Mouse (Mus musculus) limb, embryonic 10.5 days (tissue): Measurements from ENCODE around the gene Stk38. TPM values are rescaled to one million over a fixed set of nuclear protein-coding genes. Genes with fewer than 3 reads are reported as not detected.
"Not testable (repeated sequence)": the region's sequence is repeated elsewhere in the genome, so short reads cannot be mapped to it uniquely, and the experiment has no call there.

Source experiments
- DNase-seq: peaks from one replicate; pipeline ENCODE4 v3.0.0-alpha.2; 2017; ENCODE audit warnings: low spot score
- H3K27ac ChIP-seq: fragments of 300-500 bp; sonication (generic); 2 replicates; pipeline ENCODE4 v1.5.1; 2016; ENCODE audit warnings: mild to moderate bottlenecking
- H3K27me3 ChIP-seq: fragments of 300-500 bp; sonication (generic); 2 replicates; pipeline ENCODE4 v1.6.1; 2016; ENCODE audit warnings: low read depth, mild to moderate bottlenecking; ENCODE audit not compliant: poor library complexity, severe bottlenecking
- H3K36me3 ChIP-seq: fragments of 300-500 bp; sonication (generic); 2 replicates; pipeline ENCODE4 v1.6.1; 2016; ENCODE audit warnings: mild to moderate bottlenecking, moderate library complexity
- H3K4me1 ChIP-seq: fragments of 300-500 bp; sonication (generic); 2 replicates; pipeline ENCODE4 v1.6.1; 2016
- H3K4me3 ChIP-seq: fragments of 300-500 bp; sonication (generic); 2 replicates; pipeline ENCODE4 v1.5.1; 2016; ENCODE audit warnings: mild to moderate bottlenecking, moderate library complexity
- H3K9me3 ChIP-seq: fragments of 300-500 bp; sonication (generic); replicated peaks from 2 replicates; pipeline ENCODE4 v1.6.1; 2016; ENCODE audit warnings: mild to moderate bottlenecking
- WGBS: fragments of 180-500 bp; shearing (Covaris S2); methylation state at CpG from one replicate; pipeline ENCODE4 v1.1.7; 2016; 5-methylcytosine and 5-hydroxymethylcytosine counted together
- polyA plus RNA-seq: library from polyadenylated mRNA; unstranded; fragments of >200 nt; fragmentation: Nextera tagmentation; extraction: Ambion mirVana; gene quantifications from 2 replicates; pipeline ENCODE4 v1.2.1, GENCODE M21; 2016

The Stk38 gene
- polyA plus RNA-seq, 1 experiment from 2014 or later = 131 TPM

DNA sequence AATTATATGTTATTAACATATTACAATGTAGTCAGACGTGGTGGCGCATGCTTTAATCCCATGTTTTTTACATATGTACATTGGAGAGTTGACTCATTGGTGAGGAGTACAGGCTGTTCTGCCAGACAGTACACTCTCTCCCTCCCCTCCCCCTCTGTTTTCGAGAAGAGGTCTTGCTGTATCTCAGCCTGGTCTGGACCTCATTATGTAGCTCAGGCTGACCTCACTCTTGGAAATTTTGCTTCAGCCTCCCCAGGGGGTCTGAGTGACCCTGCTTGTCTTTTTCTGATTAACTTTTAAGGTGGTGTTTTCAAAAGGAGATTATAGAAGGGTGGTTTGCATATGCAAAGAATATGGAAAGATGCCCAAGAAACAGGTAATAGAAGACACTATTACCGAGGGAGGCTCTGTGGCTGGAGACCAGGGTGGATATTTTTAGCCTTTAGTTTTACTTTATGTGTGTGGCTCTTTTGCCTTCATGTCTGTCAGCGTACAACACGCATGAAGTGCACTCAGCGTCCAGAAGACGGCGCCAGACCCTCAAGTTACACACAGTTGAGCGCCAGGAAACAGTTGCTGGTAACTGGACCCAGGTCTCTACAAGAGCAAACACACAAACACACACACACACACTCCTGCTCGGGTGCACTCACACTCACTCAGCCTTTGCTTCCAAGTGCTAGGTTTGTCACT, 10.6 kb upstream of the Stk38 start:
- no peaks in the 10 kb centered on the region for H3K27me3 ChIP-seq

DNA sequence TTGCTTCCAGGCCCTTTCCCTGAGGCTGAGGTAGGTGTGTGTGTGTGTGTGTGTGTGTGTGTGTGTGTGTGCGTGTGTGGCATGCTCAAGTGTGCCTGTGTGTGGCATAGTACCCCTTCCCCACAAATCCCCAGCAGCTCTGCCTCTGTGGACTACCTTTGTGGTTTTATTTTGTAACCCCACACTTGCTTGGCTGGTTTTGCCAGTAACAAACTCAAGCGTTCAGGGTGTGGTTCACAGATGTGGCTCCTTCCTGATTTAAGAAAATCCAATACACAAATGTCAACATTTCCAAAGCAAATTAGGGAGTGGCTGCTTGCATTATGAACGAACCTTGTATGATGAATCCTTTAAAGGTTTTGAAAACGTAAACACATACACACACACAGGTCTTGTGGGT, 8.9 kb upstream of the Stk38 start:
- 90% methylated on average over 4 of the region's 4 CpGs for WGBS
- no peak for DNase-seq

More for the DNA sequence above, 10.6 kb upstream of the Stk38 start:
- Histone ChIP-seq H3K4me3 (no peak overlapping the region), H3K36me3 (no peaks in the 10 kb centered on the region), H3K9me3 (no peaks in the 10 kb centered on the region), H3K27ac (no peak overlapping the region), H3K4me1 (peaks cover 20% of the 10 kb centered on the region)
- WGBS = 54% methylated on average over 11 of the region's 11 CpGs
- peak; percentile 62 for DNase-seq

DNA sequence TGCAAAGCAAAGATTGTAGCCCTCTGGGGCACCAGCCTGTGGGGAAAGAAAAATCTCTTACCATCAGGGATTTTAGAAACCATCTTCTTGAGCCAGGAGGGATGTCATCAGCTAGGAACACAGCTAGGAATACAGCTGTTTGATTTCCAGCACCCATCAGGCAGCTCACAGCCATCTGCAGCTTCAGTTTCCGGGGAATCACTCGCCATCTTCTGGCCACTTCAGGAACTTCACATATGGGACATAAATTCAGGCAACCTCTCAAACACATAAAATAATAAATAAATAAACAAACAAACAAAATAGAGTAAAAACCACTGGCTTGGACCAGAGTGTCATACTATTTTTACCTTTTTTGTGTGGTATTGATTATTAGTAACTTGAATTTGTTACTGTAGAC, 7.8 kb upstream of the Stk38 start:
- H3K27ac ChIP-seq = no peak overlapping the region
- DNase-seq = peak; percentile 60
- WGBS = 25% methylated on average over 2 of the region's 2 CpGs
- no peaks in the 10 kb centered on the region for H3K36me3 ChIP-seq
- no peaks in the 10 kb centered on the region for H3K27me3 ChIP-seq
- no peaks in the 10 kb centered on the region for H3K9me3 ChIP-seq
- no peak overlapping the region for H3K4me3 ChIP-seq
- peaks cover 20% of the 10 kb centered on the region for H3K4me1 ChIP-seq

More for the DNA sequence above, 8.9 kb upstream of the Stk38 start:
- no peak overlapping the region for H3K27ac ChIP-seq
- H3K4me1 ChIP-seq = peaks cover 20% of the 10 kb centered on the region
- no peaks in the 10 kb centered on the region for H3K36me3 ChIP-seq
- H3K4me3 ChIP-seq = no peak overlapping the region
- no peaks in the 10 kb centered on the region for H3K27me3 ChIP-seq
- no peaks in the 10 kb centered on the region for H3K9me3 ChIP-seq

DNA sequence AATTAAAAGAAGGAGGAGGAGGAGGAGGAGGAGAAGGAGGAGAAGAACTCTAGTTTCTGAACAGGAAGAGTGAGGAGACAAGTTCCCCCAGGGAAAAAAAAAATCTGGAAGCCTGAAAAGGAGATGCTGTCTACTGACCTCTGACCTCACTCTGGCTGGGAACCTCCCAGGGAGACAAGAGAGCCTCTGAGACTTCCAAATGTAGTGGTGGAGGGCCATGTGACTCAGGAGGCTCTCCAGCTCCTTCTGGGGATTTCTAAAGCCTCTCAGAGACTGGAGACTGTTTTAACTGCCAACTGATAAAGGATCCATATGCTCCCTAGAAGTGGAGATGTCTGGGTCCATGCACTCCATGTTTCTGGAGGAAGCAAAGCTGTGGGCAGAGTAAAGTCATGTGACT, 6.4 kb upstream of the Stk38 start:
- Histone ChIP-seq H3K9me3 (no peaks in the 10 kb centered on the region), H3K4me3 (no peak overlapping the region), H3K36me3 (no peaks in the 10 kb centered on the region), H3K4me1 (peaks cover 16% of the 10 kb centered on the region), H3K27me3 (no peaks in the 10 kb centered on the region), H3K27ac (no peak overlapping the region)
- no peak for DNase-seq

DNA sequence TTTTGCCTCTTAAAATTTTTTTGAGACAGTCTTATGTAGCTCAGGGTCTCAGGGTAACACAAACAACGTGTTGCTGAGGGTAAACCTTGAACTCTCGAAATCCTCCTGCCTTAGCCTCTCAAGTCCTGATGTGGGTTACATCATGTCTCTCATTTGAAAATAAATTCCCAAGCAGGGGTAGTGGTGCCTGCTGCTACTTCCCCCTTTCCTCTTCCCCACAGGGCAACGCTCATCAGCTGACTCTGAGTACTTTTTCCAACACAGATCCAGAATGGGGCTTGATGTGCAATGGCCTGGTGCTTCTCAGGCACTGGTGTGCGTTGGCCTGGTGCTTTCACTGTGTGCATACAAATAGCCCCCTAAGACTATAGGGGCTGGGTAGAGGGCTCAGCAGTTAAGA, 1.4 kb upstream of the Stk38 start:
- no peak overlapping the region for H3K4me3 ChIP-seq
- WGBS = 88% methylated on average over 4 of the region's 4 CpGs
- H3K27me3 ChIP-seq = no peaks in the 10 kb centered on the region
- peaks cover 26% of the 10 kb centered on the region for H3K4me1 ChIP-seq
- H3K9me3 ChIP-seq = no peaks in the 10 kb centered on the region
- peaks cover 13% of the 10 kb centered on the region for H3K36me3 ChIP-seq
- no peak for DNase-seq
- H3K27ac ChIP-seq = no peak overlapping the region

DNA sequence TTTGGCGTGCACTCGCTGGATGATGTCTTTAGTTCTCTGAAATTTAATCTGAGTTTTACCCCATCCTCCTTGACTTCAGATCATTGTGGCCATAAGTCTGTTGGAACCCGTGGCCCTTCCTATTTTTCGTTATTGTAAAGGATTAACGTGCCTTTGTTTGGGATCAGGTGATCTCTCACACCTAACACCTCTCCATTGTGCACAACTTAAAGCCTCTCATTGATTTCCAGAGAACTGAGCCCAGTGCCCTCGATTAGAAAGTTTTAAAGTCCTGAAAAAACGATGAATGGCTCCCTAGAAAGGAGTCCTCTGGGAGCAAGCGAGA, 493 bp upstream of the Stk38 start:
- H3K27ac ChIP-seq = peak overlapping the region; percentile 95
- H3K4me3 ChIP-seq = peak overlapping the region; percentile 96
- 19% methylated on average over 8 of the region's 8 CpGs for WGBS
- peak; percentile 36 for DNase-seq
- peaks cover 24% of the 10 kb centered on the region for H3K4me1 ChIP-seq
- no peaks in the 10 kb centered on the region for H3K9me3 ChIP-seq
- H3K36me3 ChIP-seq = peaks cover 14% of the 10 kb centered on the region
- H3K27me3 ChIP-seq = no peaks in the 10 kb centered on the region

DNA sequence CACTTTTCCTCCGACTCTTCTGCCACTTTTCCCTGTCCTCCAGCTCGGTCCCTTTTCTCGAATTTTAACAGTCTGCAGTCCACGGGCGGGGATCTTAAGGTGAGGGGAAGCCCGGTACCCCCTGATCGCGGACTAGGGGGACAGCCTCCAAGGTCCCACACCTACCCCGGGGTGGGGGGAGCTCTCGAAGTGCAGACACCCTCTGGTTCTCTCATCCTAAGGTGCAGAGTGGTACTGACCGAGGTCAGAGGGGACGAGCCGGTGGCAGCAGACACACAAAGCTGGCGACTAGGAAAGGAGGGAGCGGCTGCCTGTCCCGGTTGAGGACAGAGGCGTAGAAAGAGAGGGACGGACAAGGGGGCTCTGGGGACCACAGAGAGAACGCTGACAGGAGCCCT, 553 bp downstream of the Stk38 start:
- Histone ChIP-seq H3K27ac (peak overlapping the region; percentile 95), H3K4me1 (peaks cover 24% of the 10 kb centered on the region), H3K4me3 (peak overlapping the region; percentile 96), H3K27me3 (no peaks in the 10 kb centered on the region), H3K9me3 (no peaks in the 10 kb centered on the region), H3K36me3 (peaks cover 20% of the 10 kb centered on the region)
- DNase-seq = no peak
- WGBS = under 1% methylated on average over 19 of the region's 19 CpGs

DNA sequence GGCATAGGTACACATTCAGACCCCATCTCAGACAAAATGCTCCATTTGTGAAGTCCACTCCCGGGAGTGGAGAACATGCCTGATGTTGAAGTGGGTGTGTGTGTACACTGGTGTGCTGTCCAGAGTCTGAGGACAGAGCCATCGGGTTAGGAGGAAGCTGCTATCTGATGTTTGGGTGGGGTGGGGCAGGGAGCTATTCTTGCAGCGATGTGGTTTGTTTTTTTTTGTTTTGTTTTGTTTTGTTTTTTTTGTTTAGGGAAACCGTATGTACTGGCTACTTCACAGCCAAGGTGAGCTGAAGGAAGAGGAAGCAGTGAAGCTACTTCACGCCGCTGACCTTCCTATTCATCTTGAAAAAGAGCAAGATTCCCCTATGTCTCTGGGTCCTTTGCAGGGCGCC, 983 bp downstream of the Stk38 start:
- WGBS = 12% methylated on average over 7 of the region's 7 CpGs
- peaks cover 24% of the 10 kb centered on the region for H3K4me1 ChIP-seq
- no peaks in the 10 kb centered on the region for H3K27me3 ChIP-seq
- no peaks in the 10 kb centered on the region for H3K9me3 ChIP-seq
- DNase-seq = no peak
- H3K27ac ChIP-seq = peak overlapping the region; percentile 95
- peak overlapping the region; percentile 96 for H3K4me3 ChIP-seq
- H3K36me3 ChIP-seq = peaks cover 20% of the 10 kb centered on the region

DNA sequence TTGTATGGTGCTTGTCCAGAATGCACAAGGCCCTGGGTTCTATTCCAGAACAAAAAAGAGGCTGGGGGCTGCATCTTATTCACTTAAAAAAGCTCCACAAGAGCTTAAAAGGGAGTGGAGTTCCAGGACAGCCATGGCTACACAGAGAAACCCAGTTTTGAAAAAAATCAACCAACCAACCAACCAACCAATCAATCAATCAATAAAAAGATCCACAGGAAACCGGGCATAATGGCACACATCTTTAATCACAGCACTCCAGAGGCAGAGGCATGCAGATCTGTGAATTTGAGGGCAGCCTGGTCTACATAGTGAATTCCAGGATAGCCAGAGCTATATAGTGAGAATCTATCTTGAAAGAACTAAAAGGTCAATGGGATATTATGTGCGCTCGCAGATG, 2.8 kb downstream of the Stk38 start:
- no peaks in the 10 kb centered on the region for H3K9me3 ChIP-seq
- no peak overlapping the region for H3K27ac ChIP-seq
- no peaks in the 10 kb centered on the region for H3K27me3 ChIP-seq
- WGBS = 95% methylated on average over 3 of the region's 3 CpGs
- H3K36me3 ChIP-seq = peaks cover 37% of the 10 kb centered on the region
- H3K4me1 ChIP-seq = peaks cover 24% of the 10 kb centered on the region
- no peak overlapping the region for H3K4me3 ChIP-seq
- DNase-seq = no peak

DNA sequence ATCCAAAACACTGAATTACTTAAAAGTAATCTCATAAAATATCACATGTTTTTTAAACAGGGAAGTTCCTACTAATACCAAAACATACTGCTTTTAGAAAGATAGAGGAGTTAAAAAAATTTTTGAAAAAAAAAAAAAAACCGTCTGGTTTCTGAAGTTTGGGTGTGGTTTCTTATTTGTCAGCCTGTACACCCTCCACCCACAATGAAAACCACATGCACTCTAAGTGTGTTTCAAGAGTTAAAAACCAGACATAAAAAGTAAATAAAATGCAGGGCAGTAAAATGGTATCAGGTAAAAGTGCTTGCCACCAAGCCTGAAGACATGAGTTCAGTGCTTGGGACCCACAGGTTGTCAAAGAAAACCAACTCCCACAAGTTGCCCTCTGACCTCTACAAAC, 4.1 kb downstream of the Stk38 start:
- H3K4me3 ChIP-seq = no peak overlapping the region
- H3K27me3 ChIP-seq = no peaks in the 10 kb centered on the region
- DNase-seq = no peak
- 77% methylated on average over 1 of the region's 1 CpGs for WGBS
- peaks cover 50% of the 10 kb centered on the region for H3K36me3 ChIP-seq
- peaks cover 24% of the 10 kb centered on the region for H3K4me1 ChIP-seq
- no peaks in the 10 kb centered on the region for H3K9me3 ChIP-seq
- H3K27ac ChIP-seq = no peak overlapping the region

DNA sequence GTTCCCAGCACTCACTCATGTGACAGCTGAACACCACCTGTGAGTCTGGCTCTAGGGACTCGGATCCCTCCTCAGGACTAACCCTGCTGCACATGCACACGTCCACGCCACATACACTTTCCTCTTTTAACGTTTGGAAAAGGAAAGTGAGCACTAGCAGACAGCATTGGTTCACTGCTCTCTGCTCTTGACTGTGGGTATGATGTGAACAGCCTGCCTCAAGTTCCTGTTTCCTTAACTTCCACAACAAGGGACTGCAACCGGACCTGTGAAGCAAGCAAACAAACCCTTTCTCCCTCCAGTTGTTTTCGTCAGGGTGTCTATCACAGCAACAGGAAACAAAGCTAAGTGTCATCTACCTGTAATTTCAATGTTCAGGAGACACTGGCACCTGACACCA, 7.3 kb downstream of the Stk38 start:
- 87% methylated on average over 6 of the region's 6 CpGs for WGBS
- 0 out of 2 replicates have a peak, but pooled peaks cover 4% of the 10 kb centered on the region for H3K4me1 ChIP-seq
- H3K36me3 ChIP-seq = peaks cover 74% of the 10 kb centered on the region
- H3K27ac ChIP-seq = no peak overlapping the region
- H3K9me3 ChIP-seq = no peaks in the 10 kb centered on the region
- no peaks in the 10 kb centered on the region for H3K27me3 ChIP-seq
- no peak overlapping the region for H3K4me3 ChIP-seq
- no peak for DNase-seq

DNA sequence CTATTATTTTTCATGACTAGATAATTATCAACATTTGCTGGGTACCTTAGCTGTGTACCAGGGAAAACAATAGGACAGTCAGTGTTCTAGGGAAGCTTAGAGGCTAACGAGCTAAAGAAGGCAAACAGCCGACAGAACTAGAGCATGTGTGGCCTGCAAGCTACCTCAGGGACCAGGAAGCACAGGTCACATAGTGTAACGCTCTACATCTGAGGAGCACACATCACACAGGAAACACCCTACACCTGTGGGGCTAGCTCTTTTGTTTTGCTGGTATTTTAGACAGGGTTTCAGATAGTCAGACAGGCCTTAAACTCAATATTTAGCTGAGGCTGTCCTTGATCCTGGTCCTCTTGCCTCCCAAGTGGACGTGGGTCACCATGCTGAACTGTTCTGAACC, 13.2 kb downstream of the Stk38 start:
- no peak overlapping the region for H3K4me3 ChIP-seq
- H3K27ac ChIP-seq = no peak overlapping the region
- H3K27me3 ChIP-seq = no peaks in the 10 kb centered on the region
- H3K9me3 ChIP-seq = no peaks in the 10 kb centered on the region
- peaks cover 95% of the 10 kb centered on the region for H3K36me3 ChIP-seq
- no peak for DNase-seq
- WGBS = 98% methylated on average over 4 of the region's 4 CpGs
- H3K4me1 ChIP-seq = no peaks in the 10 kb centered on the region

DNA sequence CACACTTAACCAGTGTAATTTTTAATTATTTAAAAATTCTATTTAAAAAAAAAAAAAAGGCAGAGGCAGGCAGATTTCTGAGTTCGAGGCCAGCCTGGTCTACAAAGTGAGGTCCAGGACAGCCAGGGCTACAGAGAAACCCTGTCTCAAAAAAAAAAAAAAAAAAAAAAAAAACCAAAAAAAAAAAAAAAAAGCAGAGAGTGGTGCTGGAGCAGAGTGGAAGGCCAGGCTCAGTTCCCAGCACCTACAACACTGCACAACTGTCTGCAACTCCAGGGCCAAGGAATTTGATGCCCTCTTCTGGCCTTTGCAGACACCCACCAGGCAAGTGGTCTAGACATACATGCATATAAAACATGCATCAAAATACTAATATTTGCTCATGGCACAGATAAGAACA, 14.8 kb downstream of the Stk38 start:
- not testable (repeated sequence) for H3K27me3 ChIP-seq, H3K9me3 ChIP-seq, DNase-seq, H3K27ac ChIP-seq, H3K4me3 ChIP-seq, H3K4me1 ChIP-seq
- 96% methylated on average over 1 of the region's 1 CpGs for WGBS
- peaks cover 93% of the 10 kb centered on the region for H3K36me3 ChIP-seq

DNA sequence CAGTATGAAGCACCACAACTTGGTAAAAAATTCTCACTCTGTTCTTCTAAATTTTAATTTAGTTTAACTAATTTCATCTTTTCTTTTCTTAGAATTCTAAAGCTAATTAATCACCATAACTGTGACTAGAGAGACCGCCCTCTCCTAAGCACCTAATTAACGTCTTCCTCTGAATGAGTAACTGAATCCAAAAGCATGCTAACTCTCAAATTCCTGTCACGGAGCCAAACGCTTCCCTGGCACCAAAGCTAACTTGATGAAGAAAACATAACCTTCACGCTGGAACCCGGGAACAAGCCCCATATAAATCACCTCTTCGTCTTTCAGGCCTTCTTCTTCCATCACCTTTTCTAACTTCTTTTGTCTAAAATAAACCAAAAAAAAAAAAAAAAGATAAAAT, 15.7 kb downstream of the Stk38 start:
- Histone ChIP-seq H3K36me3 (peaks cover 93% of the 10 kb centered on the region), H3K4me1 (no peaks in the 10 kb centered on the region), H3K27me3 (no peaks in the 10 kb centered on the region), H3K27ac (no peak overlapping the region), H3K9me3 (no peaks in the 10 kb centered on the region), H3K4me3 (no peak overlapping the region)
- no peak for DNase-seq
- WGBS = 72% methylated on average over 7 of the region's 7 CpGs
